Mouse (Mus musculus): ENCODE results near the gene Obscn. TPM values are rescaled to one million over a fixed set of nuclear protein-coding genes. Genes with fewer than 3 reads are reported as not detected.

The Obscn gene
- polyA plus RNA-seq, 1 experiment, result 17.6 TPM

DNA sequence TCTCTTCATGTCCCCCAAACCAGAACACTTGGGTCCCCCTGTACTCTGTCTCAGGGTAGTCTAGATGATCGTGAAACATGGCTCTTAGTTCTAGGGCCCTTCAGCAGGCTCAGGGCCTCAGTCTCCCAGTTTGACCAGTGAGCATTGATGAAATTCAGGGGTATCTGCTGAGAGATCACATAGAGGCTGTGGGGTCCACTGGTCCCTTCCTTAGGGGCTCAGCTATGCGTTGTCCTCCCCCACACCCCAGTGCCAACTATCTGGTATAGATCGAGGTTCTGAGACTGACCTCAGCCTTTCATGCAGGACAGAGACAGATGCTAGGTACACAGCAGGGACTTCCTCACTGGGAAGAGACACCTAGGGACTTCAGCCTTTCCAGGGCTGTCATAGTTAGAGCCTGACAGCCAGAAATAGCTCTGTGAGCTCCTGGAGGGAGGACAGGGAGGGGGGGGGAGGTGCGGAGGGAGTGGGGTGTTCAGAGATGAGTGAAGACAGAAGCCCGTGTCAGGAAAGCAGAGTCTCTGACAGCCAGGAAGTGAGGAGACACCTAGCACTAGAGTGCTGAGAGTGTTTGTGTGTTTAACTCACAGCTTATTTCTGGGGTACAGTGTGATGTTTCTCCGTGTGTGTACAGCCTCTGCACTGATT lies 152.4 kb downstream of the Obscn start:
- no peak for TF ChIP-seq GATA1 (IDR thresholded peaks at IDR 0.05; ENCODE audit: low read length)

- no peak for TF ChIP-seq GATA1 (IDR thresholded peaks at IDR 0.05; ENCODE audit: low read length)
Measured at GRCm38 (mm10) chr11:58982471-58983097, 153.6 kb downstream of the Obscn start.

DNA sequence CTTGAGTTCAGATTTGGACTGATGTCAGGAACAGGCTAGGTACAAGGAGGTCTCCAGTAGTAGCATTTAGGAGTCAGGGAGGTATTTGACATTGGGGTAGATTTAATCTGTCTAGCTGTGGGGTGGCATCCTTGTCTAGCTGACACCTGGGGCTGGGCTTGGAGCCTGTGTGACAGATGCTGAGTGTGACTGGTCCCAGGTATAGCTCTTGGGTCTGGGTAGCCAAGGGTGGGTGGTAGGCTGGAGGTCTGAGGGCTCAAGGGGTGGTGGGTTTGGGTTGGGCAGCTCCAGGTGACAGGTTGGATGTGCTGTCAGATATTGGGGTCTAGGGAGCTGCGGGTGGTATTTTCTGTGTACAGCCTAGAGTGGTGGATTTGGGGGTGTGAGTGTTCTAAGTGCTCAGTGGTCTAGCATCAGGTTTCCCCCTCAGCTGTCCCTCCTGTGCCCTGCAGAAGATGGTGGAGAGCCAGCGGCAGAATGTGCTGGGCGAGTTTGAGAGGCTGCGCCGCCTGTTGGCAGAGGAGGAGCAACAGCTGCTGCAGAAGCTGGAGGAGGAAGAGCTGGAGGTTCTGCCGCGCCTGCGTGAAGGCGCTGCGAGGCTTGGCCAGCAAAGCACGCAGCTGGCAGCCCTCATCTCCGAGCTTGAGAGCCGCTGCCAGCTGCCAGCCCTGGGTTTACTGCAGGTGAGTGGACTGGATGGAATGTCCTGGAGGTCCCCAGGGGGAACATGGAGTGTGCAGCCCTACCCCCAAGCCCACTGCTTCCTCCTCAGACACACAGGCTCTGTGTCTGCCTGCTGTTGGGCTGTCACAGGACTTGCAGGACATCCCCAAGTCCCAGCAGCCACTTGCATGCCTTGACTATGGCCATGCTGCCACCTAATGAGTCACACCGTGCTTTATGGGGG lies 154.4 kb downstream of the Obscn start:
- no peak for TF ChIP-seq GATA1 (IDR thresholded peaks at IDR 0.05; ENCODE audit: low read length)

GRCm38 (mm10) chr11:58980381-58980990 lies 155.7 kb downstream of the Obscn start:
- no peak for TF ChIP-seq GATA1 (IDR thresholded peaks at IDR 0.05; ENCODE audit: low read length)

- no peak for TF ChIP-seq GATA1 (IDR thresholded peaks at IDR 0.05; ENCODE audit: low read length)
Measured at GRCm38 (mm10) chr11:58979661-58980060, 156.5 kb downstream of the Obscn start.

GRCm38 (mm10) chr11:58979183-58979582 lies 157.0 kb downstream of the Obscn start:
- TF ChIP-seq GATA1 (IDR thresholded peaks at IDR 0.05; ENCODE audit: low read length), result no peak

DNA sequence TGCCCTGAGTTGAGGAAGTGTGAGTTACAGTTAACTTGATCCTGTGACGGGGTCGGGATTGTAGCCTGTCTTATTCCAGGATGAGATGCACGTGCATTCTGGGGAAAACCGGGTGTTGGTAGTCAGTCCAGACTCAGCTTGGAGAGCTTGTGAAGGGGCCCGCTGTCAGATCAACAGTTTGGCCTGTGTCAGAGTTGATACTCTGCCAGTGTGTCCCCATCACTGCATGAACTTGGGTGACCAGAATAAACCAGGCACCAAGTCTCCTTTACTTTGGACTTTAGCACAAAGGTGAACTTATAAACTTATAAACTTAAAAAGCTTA lies 157.5 kb downstream of the Obscn start:
- no peak for TF ChIP-seq GATA1 (IDR thresholded peaks at IDR 0.05; ENCODE audit: low read length)

DNA sequence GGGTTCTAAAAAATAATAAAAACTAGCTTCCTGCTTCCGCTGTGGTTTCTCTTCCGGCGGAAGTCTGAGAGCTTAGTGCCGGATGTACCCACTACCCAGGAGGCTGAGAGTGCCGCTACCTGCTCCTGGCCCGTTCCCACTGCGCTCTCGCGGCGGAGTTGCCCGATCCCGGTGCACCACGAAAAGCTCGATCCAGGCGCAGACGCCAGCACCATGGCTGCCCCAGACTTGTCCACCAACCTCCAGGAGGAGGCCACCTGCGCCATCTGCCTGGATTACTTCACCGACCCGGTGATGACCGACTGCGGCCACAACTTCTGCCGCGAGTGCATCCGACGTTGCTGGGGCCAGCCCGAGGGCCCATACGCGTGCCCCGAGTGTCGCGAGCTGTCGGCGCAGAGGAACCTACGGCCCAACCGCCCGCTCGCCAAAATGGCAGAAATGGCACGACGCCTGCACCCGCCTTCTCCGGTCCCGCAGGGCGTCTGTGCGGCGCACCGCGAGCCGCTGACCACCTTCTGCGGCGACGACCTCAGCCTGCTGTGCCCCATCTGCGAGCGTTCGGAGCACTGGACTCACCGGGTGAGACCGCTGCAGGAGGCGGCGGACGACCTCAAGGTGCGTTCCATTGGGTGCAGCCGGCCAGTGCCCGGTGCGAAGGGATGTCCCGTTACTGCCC lies 158.0 kb downstream of the Obscn start, which contains the start of gene Trim11:
Gene Trim11, plus strand, starts transcription at position 67 of the 679 bp plus-strand sequence.
- no peak for TF ChIP-seq GATA1 (IDR thresholded peaks at IDR 0.05; ENCODE audit: low read length)

DNA sequence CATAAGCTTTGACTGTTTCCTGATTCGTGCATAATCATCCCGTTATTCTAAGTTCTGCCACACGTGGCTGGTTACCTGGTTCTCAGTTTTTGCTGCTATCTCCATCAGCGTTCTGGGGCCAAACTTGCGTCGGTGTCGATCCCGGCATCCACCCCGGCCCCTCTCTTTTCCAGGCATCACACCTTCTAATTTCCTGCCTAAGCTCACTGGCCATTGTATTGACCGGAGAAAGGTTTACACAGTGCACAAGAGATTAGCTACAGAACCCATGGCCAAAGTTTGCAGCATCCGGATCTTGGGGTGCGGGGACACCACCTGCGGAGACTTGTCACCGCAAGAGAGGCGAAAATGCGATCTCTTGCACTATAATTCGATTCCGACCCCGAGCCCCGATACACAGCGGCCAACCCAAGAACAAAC lies 158.6 kb downstream of the Obscn start:
- TF ChIP-seq GATA1 (IDR thresholded peaks at IDR 0.05; ENCODE audit: low read length), result no peak

- TF ChIP-seq GATA1 (IDR thresholded peaks at IDR 0.05; ENCODE audit: low read length), result no peak
Measured at GRCm38 (mm10) chr11:58977150-58977549, 159.1 kb downstream of the Obscn start.

DNA sequence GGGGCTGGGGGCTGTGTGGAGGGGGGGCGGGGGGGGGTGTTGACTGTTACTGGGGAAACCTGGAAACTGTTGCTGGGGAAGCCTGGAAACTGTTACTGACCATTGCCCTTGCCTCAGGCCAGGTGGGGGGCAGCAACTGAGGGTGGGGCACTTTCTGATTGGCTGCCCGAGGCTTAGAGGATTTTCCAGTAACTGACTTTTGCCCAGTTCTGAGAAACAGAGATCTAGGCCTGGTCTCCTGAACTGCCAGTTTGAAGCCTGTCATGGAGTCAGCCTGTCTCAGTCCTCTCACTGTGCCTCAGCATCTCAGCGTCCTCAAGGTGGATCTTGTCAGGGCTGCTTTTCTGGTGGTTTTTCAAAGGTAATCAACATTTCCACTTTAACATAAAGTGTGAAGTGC lies 161.8 kb downstream of the Obscn start:
- TF ChIP-seq GATA1 (IDR thresholded peaks at IDR 0.05; ENCODE audit: low read length), result no peak

DNA sequence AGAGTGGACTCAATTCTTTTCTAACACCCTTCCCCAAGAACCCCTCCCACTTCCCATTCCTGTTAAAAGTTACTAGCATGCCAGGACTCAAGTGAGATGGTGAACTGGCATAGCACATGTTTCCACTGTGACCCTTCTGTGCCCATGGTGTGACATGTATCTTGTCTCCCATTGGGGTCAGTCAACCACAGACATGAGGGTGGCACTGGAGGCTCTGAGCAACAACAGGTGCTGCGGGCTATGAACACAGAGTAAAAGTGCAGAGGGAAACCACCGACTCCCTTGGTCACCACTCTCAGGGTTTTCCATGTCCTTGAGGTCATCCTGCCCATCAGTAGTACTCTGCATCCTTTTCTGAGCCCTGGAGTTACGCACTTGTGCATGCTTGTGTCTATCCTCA lies 164.4 kb downstream of the Obscn start:
- TF ChIP-seq GATA1 (IDR thresholded peaks at IDR 0.05; ENCODE audit: low read length), result no peak

- no peak for TF ChIP-seq GATA1 (IDR thresholded peaks at IDR 0.05; ENCODE audit: low read length)
Measured at GRCm38 (mm10) chr11:58970831-58971530, 165.2 kb downstream of the Obscn start.

DNA sequence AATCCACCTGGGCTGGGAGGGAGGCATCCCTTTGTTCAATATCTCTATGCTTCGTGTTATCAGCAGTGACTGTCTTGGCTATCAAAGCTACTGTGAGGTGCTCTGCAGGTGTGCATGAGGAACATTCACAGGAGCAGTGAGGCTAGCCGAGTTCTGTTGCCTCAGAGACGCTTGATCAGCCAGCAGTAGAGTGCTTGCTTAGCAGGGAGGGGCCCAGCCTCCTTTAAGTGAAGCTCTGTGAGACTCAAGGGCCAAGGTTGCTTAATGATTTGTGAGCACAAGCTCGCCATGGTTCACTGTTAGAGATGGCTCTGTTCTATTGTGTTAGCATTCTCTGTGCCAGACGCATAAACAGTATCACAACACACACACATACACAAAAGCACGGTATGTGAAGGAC lies 166.5 kb downstream of the Obscn start:
- TF ChIP-seq GATA1 (IDR thresholded peaks at IDR 0.05; ENCODE audit: low read length), result no peak

- TF ChIP-seq GATA1 (IDR thresholded peaks at IDR 0.05; ENCODE audit: low read length), result no peak
Measured at GRCm38 (mm10) chr11:58969027-58969426, 167.2 kb downstream of the Obscn start.
